Mouse (Mus musculus) C2C12 (cell line): ENCODE data around the gene Pusl1.

ENCODE experiments used
- CTCF ChIP-seq: IDR thresholded peaks from one replicate; pipeline ENCODE4 v1.5.1; 2011; ENCODE audit not compliant: control insufficient read depth, insufficient read depth, insufficient read length
- MYOD1 ChIP-seq: IDR thresholded peaks from one replicate; pipeline ENCODE4 v1.6.1; 2011; ENCODE audit warnings: low read depth; ENCODE audit not compliant: control insufficient read depth, insufficient read length
- MYOG ChIP-seq: IDR thresholded peaks from one replicate; pipeline ENCODE4 v1.6.1; 2011; ENCODE audit not compliant: control insufficient read depth, insufficient read length; ENCODE audit errors: extremely low read depth
- USF1 ChIP-seq: IDR thresholded peaks from one replicate; pipeline ENCODE4 v1.6.1; 2011; ENCODE audit warnings: low read depth, mild to moderate bottlenecking, control low read depth, moderate library complexity

GRCm38 (mm10) chr4:155892438-155893211 lies 1.0 kb upstream of the Pusl1 start:
- TF ChIP-seq CTCF (no peak), USF1 (no peak), MYOD1 (no peak), MYOG (no peak)
